Mouse (Mus musculus) myocyte (in vitro differentiated cells): ENCODE data around the gene Dpagt1.

Source experiments
- E2F4 ChIP-seq: IDR thresholded peaks from one replicate; pipeline ENCODE4 v1.6.1; 2011; ENCODE audit warnings: mild to moderate bottlenecking, control low read depth, moderate library complexity; ENCODE audit not compliant: insufficient read depth
- MAX ChIP-seq: IDR thresholded peaks from one replicate; pipeline ENCODE4 v1.6.1; 2011; ENCODE audit warnings: low read depth, mild to moderate bottlenecking, control low read depth
- MYOD1 ChIP-seq, 3 experiments: IDR thresholded peaks; one replicate each; pipeline ENCODE4 v1.6.1; 2011; ENCODE audit warnings: control low read depth in 2 of 3, low read depth in 2 of 3, mild to moderate bottlenecking in 2 of 3, moderate library complexity in 1 of 3; ENCODE audit not compliant: insufficient read length in 2 of 3, control insufficient read depth in 1 of 3
- POLR2AphosphoS2 ChIP-seq: IDR thresholded peaks from one replicate; pipeline ENCODE4 v1.6.1; 2011; ENCODE audit warnings: low read depth, control low read depth; ENCODE audit not compliant: insufficient read length

DNA sequence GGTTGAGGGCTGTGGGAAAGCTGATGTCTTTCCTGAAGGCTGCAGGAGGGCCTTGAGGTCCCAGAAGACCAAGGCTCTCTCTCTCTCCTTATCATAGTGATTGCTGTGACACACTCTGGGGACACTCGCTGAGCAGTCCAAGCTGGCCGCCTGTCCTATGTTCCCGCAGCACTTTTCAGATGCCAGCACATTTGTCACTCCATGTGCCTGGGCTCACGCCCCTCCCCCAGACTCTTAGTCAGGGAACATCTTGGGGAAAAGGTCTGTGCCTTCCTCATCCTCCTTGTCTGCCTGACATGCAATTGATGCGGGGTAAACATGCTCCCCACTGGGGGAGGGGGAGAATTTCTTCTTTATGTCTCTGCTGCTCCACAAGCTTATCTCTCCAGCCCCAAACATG lies 42.6 kb upstream of the Dpagt1 start:
- TF ChIP-seq MYOD1 (IDR thresholded peaks at IDR 0.05; ENCODE audit: control insufficient read depth in 1 of 3, insufficient read length in 2 of 3, low read depth in 2 of 3) = no peak
- no peak for TF ChIP-seq POLR2AphosphoS2
- no peak for TF ChIP-seq MAX
- no peak for TF ChIP-seq E2F4
